Mouse (Mus musculus): Measurements from ENCODE around the gene Gpr88. TPM values are rescaled to one million over a fixed set of nuclear protein-coding genes. Genes with fewer than 3 reads are reported as not detected.
A peak's percentile ranks its signal among the peaks of the same experiment; 100 is the strongest.

The Gpr88 gene
- polyA plus RNA-seq, 1 experiment from 2014 or later = 0.91 TPM

DNA sequence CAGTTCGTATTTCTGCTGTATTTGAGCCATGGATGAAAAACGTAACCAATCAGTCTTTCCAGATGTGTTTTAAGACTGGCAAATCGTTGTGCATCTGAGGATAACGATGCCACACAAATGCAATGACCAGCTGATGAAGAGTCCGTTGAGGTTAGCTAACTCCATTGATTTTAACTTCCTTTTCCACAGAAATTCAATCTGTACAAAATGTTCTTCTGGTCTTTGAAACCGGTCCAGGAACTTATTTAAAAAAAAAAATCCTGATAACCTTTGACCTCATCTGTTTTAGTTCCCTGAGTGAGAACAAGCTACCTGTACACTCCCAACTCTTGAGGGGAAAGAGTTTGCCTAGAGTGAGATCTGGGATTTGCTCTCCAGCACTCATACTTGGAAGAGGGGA, 18.4 kb upstream of the Gpr88 start:
- no peaks in the 10 kb centered on the region for H3K27me3 ChIP-seq
- no peak overlapping the region for H3K4me3 ChIP-seq
- H3K36me3 ChIP-seq = no peaks in the 10 kb centered on the region
- H3K27ac ChIP-seq = no peak overlapping the region
- no peak overlapping the region for H3K4me2 ChIP-seq (replicated peaks)
- 84% methylated on average over 6 of the region's 6 CpGs for WGBS
- ATAC-seq (ENCODE audit: insufficient number of reproducible peaks, insufficient read depth, low FRiP score, low TSS enrichment) = no peak
- H3K9me3 ChIP-seq = no peaks in the 10 kb centered on the region
- H3K9ac ChIP-seq = no peak overlapping the region
- no peaks in the 10 kb centered on the region for H3K4me1 ChIP-seq

DNA sequence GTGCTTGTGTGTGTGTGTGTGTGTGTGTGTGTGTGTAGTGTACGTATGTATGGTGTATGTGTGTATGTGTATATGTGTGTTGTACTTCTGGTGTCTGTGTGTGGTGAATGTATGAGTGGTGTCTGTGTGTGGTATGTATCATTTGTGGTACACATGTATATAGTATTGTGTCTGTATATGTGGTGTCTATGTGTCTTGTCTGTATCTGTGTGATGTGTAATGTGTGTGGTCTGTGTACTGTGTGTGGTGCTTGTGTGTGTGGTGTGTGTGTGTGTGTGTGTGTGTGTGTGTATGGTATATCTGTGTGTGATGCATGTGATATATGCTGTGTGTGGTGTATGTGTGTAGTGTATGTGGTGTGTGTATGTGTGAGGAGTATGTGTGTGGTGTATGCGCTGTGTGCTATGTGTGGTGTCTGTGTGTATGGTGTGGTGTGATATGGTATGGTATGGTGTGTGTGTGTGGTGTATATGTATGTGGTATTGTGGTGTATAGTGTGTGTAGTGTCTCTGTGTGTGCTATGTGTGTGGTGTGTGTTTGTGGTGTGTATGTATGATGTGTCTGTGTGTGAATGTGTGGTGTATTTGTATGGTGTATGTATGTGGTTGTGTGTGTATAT, 13.8 kb upstream of the Gpr88 start:
- Histone ChIP-seq H3K27me3 (no peaks in the 10 kb centered on the region), H3K9ac (no peak overlapping the region), H3K4me2 (replicated peaks) (no peak overlapping the region), H3K9me3 (no peaks in the 10 kb centered on the region), H3K36me3 (no peaks in the 10 kb centered on the region), H3K27ac (no peak overlapping the region), H3K4me3 (no peak overlapping the region), H3K4me1 (no peaks in the 10 kb centered on the region)
- ATAC-seq (ENCODE audit: insufficient number of reproducible peaks, insufficient read depth, low FRiP score, low TSS enrichment) = 0 out of 2 replicates have a peak, but pooled peaks have one; percentile 60
- 92% methylated on average over 2 of the region's 2 CpGs for WGBS

DNA sequence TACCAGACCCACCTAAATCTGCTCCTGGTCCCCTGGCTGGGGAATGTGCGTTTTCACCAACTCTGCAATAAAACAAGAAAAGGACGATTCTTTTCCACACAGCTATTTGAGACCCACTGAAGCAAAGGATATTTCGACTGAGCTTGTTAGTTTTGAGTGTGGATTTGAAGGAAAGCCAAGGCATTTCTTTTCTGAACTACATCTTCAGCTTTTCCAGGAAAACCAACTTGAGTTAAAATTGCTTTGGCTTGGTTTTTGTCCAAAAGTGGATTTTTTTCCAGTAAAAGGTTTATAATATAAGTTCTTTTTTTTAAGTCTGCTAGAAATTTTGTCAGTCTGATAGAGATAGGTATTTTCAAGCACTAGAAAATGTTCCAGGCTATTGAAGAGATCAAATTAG, 13.1 kb upstream of the Gpr88 start:
- H3K4me2 ChIP-seq (replicated peaks) = no peak overlapping the region
- ATAC-seq (ENCODE audit: insufficient number of reproducible peaks, insufficient read depth, low FRiP score, low TSS enrichment) = no peak
- no peaks in the 10 kb centered on the region for H3K36me3 ChIP-seq

DNA sequence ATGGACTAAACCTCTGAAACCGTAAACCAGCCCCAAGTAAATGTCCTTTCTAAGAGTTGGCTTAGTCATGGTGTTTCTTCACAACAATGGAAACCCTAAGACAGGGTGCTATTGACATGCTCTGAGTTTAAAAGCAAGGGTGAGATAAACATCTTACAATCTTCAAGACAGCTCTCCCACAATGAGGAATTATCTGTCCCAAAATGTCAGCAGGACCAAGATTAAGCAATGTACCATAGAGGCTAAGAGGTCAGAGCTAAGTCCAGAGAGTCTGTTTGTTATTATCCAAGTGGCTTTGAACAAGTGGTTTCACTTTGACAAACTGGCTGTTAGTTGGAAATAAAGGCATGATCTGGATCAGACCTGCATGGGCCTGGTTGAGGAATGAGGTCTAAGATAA, 10.7 kb upstream of the Gpr88 start:
- Histone ChIP-seq H3K4me1 (no peaks in the 10 kb centered on the region), H3K27ac (no peak overlapping the region), H3K9ac (no peak overlapping the region), H3K9me3 (no peaks in the 10 kb centered on the region), H3K36me3 (no peaks in the 10 kb centered on the region), H3K4me2 (replicated peaks) (no peak overlapping the region), H3K27me3 (no peaks in the 10 kb centered on the region), H3K4me3 (no peak overlapping the region)
- ATAC-seq (ENCODE audit: insufficient number of reproducible peaks, insufficient read depth, low FRiP score, low TSS enrichment) = no peak
- WGBS = 87% methylated on average over 1 of the region's 1 CpGs

More for the DNA sequence above, 13.1 kb upstream of the Gpr88 start:
- H3K4me3 ChIP-seq = no peak overlapping the region
- H3K9ac ChIP-seq = no peak overlapping the region
- H3K4me1 ChIP-seq = no peaks in the 10 kb centered on the region
- no peaks in the 10 kb centered on the region for H3K27me3 ChIP-seq
- no peak overlapping the region for H3K27ac ChIP-seq
- 80% methylated on average over 3 of the region's 3 CpGs for WGBS
- H3K9me3 ChIP-seq = no peaks in the 10 kb centered on the region

DNA sequence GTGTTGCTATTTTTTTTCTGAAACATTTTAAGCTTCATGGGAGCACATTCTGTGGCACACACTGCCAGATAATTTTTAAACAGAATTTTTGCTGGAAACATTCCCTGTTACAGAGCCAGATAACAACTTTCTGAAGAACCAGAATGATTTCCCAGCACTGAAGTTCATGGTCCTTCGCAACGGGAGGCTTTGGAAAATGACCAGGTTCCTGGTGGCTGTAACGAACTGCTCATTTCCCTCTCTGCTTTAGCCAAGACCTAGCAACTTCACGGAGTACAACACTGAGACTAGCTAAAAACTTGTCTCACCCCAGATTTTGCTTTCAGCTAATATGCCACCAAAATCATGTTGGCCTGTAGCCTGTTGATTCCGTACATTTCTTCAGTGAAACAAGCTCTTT, 9.8 kb upstream of the Gpr88 start:
- Histone ChIP-seq H3K4me3 (no peak overlapping the region), H3K9ac (no peak overlapping the region), H3K4me1 (no peaks in the 10 kb centered on the region), H3K9me3 (no peaks in the 10 kb centered on the region), H3K4me2 (replicated peaks) (no peak overlapping the region), H3K36me3 (no peaks in the 10 kb centered on the region), H3K27me3 (no peaks in the 10 kb centered on the region), H3K27ac (no peak overlapping the region)
- ATAC-seq (ENCODE audit: insufficient number of reproducible peaks, insufficient read depth, low FRiP score, low TSS enrichment) = no peak
- 95% methylated on average over 5 of the region's 5 CpGs for WGBS

DNA sequence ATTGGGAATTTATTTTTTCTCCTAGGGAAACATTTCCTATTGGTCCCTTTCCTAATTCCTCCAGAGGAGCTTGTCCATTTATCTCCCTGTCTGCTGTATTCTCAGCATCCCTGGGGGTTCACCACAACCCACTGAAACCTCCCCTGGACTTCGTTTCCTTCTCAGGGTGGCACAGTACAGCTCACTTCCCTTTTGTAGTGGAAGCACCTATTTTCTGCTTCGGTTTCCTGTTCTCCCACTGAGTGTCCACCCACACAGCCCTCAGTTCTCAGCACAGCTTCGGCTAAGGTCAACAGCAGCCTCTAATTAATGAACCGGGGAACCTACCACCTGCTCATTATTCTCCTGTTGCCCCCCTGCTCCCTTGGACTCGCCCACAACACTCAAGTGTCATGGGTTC, 2.8 kb upstream of the Gpr88 start:
- WGBS = 57% methylated on average over 5 of the region's 5 CpGs
- H3K27me3 ChIP-seq = peaks cover 39% of the 10 kb centered on the region

DNA sequence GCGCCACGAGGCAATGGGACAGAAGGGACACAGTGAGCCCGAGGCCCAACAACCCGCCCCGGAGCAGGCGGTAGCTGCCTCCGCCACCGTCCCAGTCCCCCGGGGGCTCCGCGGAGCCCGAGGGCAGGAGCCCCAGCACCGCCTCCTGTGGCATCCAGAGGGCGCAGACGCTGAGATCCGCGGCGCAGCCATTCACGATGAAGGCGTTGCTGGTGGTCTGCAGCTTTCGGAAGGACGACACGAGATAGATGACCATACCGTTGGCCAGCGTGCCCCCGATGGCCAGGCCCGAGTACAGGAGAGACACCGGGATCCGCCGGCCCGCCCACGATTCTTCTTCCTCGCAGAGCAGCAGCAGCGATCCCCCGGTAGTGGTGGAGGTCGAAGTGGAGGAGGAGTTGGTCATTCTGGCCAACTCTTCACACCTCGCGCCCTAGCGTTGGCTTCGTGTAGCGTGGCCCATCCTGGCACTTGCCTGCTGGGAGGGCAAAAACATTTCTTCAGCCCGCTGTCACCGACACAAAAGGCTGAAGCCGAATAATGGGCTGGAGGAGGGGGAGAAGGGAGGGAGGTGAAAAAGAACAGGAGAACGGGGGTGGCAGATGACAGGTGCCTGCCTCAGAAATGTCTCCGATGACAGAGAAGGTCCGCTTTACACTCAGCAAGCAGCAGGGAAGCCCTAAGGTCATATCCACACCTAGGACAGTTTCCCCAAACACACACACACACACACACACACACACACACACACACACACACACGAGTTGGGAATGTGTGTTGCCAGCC, 855 bp downstream of the Gpr88 start:
- ATAC-seq (ENCODE audit: insufficient number of reproducible peaks, insufficient read depth, low FRiP score, low TSS enrichment) = peak; percentile 37; the same call in 1 of the 2 replicates
- Histone ChIP-seq H3K4me1 (peaks cover 22% of the 10 kb centered on the region), H3K36me3 (no peaks in the 10 kb centered on the region), H3K27me3 (peaks cover 54% of the 10 kb centered on the region), H3K4me2 (replicated peaks) (peak overlapping the region; percentile 97), H3K9ac (peak overlapping the region; percentile 42), H3K9me3 (no peaks in the 10 kb centered on the region), H3K4me3 (peak overlapping the region; percentile 49), H3K27ac (no peak overlapping the region)
- WGBS = 1% methylated on average over 48 of the region's 48 CpGs

More for the DNA sequence above, 2.8 kb upstream of the Gpr88 start:
- no peak for ATAC-seq (ENCODE audit: insufficient number of reproducible peaks, insufficient read depth, low FRiP score, low TSS enrichment)
- H3K4me1 ChIP-seq = peaks cover 22% of the 10 kb centered on the region
- H3K9ac ChIP-seq = no peak overlapping the region
- H3K4me2 ChIP-seq (replicated peaks) = no peak overlapping the region
- H3K4me3 ChIP-seq = no peak overlapping the region
- H3K9me3 ChIP-seq = no peaks in the 10 kb centered on the region
- no peaks in the 10 kb centered on the region for H3K36me3 ChIP-seq
- H3K27ac ChIP-seq = no peak overlapping the region

DNA sequence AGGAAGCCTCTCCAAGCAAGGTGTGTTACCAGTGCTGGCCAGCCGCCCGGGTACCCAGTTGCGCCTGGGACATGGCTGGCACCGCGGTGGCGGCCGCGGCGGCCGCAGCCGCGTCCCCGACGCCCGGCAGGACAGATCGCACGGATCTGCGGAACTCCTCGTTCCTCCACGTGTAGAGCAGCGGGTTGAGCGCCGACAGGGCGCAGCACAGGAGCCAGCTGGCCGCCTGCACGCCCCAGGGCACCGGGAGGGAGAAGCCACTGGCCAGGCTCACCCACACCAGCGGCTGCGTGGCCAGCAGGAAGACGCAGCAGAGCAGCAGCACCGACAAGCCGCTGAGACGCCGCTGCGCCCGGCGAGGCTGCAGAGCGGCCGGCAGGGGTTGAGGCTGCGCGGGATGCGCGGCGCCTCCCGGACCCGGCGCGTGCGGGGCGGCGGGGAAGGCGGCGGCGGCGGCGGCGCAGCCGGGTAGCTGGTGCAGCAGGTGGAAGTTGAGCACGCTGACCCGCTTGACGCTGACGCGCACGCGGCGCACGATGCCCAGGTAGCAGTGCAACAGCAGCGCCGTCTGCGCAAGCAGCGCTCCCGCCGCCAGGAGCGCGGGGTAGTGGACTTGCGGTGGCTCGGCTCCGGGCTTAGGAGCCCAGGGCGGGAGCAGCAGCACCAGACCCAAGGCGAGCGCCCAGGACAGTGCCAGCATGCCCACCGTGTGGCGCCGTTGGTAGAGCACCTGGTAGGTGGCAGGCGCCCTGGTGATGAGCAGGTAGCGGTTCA, 1.6 kb downstream of the Gpr88 start:
- 1% methylated on average over 86 of the region's 86 CpGs for WGBS

DNA sequence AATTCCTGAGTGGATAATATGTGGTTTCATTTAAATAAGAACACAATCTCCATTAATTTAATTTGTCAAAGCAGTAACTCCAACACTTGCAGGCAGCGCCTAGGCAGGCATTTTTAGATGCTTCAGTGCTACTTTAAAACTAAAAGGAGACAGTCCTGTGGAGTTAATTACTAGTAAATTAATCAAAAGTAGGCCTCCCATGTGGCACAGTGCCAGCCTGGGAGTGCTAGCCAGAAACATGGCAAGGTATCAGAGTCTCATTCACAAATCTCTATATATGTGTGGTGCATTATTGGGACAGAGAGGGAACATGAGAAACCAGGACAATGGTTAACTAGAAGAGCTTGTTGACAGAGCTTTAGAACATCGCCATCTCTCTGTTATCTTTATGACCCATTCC, 4.3 kb downstream of the Gpr88 start:
- Histone ChIP-seq H3K27me3 (peaks cover 44% of the 10 kb centered on the region), H3K4me1 (peaks cover 22% of the 10 kb centered on the region), H3K9me3 (no peaks in the 10 kb centered on the region), H3K27ac (no peak overlapping the region), H3K4me3 (no peak overlapping the region), H3K36me3 (no peaks in the 10 kb centered on the region), H3K9ac (no peak overlapping the region), H3K4me2 (replicated peaks) (no peak overlapping the region)
- ATAC-seq (ENCODE audit: insufficient number of reproducible peaks, insufficient read depth, low FRiP score, low TSS enrichment) = no peak
- WGBS = 87% methylated on average over 2 of the region's 2 CpGs

More for the DNA sequence above, 1.6 kb downstream of the Gpr88 start:
- H3K9ac ChIP-seq = peak overlapping the region; percentile 42
- H3K27ac ChIP-seq = no peak overlapping the region
- peak overlapping the region; percentile 49 for H3K4me3 ChIP-seq
- H3K4me2 ChIP-seq (replicated peaks) = peak overlapping the region; percentile 97
- ATAC-seq (ENCODE audit: insufficient number of reproducible peaks, insufficient read depth, low FRiP score, low TSS enrichment) = peak; percentile 65
- H3K4me1 ChIP-seq = peaks cover 22% of the 10 kb centered on the region
- H3K36me3 ChIP-seq = no peaks in the 10 kb centered on the region
- peaks cover 54% of the 10 kb centered on the region for H3K27me3 ChIP-seq
- no peaks in the 10 kb centered on the region for H3K9me3 ChIP-seq

DNA sequence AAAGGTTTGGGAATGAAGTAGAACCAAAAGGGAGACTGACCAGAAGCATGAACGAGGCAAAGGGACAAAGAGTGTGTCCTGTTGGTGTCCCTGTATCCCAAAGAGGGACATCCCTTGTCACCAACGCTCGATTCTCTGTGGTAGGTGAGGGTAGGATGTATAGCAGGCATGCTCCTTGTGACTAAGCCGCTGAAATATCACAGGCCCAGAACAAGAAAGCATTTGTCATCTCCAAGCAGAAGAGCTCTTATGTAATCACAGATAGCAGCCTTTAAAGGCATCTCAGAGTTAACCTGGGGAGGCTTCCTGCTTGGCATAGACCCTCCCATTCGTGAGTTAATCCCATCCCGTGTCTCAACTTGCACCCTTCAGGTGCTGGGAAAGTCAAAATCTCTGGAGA, 8.8 kb downstream of the Gpr88 start:
- 66% methylated on average over 6 of the region's 6 CpGs for WGBS
- H3K27me3 ChIP-seq = peaks cover 6% of the 10 kb centered on the region; the same call in 1 of the 2 replicates
- no peaks in the 10 kb centered on the region for H3K4me1 ChIP-seq
- no peak overlapping the region for H3K9ac ChIP-seq
- H3K9me3 ChIP-seq = no peaks in the 10 kb centered on the region
- no peak overlapping the region for H3K4me3 ChIP-seq
- no peak overlapping the region for H3K4me2 ChIP-seq (replicated peaks)
- ATAC-seq (ENCODE audit: insufficient number of reproducible peaks, insufficient read depth, low FRiP score, low TSS enrichment) = no peak
- no peaks in the 10 kb centered on the region for H3K36me3 ChIP-seq
- H3K27ac ChIP-seq = no peak overlapping the region

DNA sequence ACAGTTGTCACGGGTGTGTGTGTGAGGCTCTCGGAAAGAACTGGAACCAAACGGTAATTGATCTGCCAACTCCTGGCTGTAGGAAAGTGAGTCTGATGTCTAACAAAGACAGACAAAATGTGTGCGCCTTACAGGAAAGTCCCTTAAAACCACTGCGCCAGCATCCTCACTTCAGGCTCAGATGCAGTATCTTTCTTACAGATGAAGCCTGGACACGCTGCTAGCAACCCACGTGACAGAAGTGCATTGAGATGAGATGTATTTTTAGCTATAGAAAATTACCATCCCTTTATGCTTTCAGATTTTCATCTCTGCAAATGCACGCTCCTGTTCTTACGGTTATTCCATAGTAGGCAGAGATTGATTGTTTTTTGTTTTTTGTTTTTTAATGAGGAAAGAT, 10.6 kb downstream of the Gpr88 start:
- Histone ChIP-seq H3K4me1 (no peaks in the 10 kb centered on the region), H3K27me3 (no peaks in the 10 kb centered on the region), H3K27ac (no peak overlapping the region), H3K9ac (no peak overlapping the region), H3K9me3 (no peaks in the 10 kb centered on the region), H3K36me3 (no peaks in the 10 kb centered on the region), H3K4me3 (no peak overlapping the region), H3K4me2 (replicated peaks) (no peak overlapping the region)
- 72% methylated on average over 9 of the region's 9 CpGs for WGBS
- ATAC-seq (ENCODE audit: insufficient number of reproducible peaks, insufficient read depth, low FRiP score, low TSS enrichment) = no peak

DNA sequence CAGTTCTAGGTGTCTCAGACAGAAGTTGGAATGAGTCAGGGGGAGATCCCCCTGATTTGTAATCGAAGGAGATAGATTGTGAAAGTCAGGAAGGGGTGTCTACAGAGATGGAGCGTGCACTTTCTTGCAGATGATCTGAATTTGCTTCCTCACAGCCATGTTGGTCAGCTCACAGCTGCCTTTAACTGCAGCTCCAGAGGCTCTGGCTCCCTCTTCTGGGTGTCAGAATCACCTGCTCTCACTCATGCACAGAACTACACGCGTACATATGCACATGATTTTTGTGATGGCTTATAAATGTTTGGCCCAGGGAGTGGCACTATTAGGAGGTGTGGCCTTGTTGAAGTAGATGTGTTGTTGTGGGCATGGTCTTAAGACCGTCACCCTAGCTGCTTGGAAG, 15.8 kb downstream of the Gpr88 start:
- ATAC-seq (ENCODE audit: insufficient number of reproducible peaks, insufficient read depth, low FRiP score, low TSS enrichment) = no peak
- WGBS = 90% methylated on average over 5 of the region's 5 CpGs

More for the DNA sequence above, 15.8 kb downstream of the Gpr88 start:
- H3K36me3 ChIP-seq = no peaks in the 10 kb centered on the region
- no peak overlapping the region for H3K27ac ChIP-seq
- no peak overlapping the region for H3K4me2 ChIP-seq (replicated peaks)
- no peak overlapping the region for H3K9ac ChIP-seq
- H3K9me3 ChIP-seq = no peaks in the 10 kb centered on the region
- no peaks in the 10 kb centered on the region for H3K27me3 ChIP-seq
- H3K4me1 ChIP-seq = no peaks in the 10 kb centered on the region
- H3K4me3 ChIP-seq = no peak overlapping the region
